Comparison of ENCODE assay signal across 31 mouse cellular contexts in genomic region chr5:36192677-36193076, GRCm38 (mm10). TPM values are rescaled to one million over a fixed set of nuclear protein-coding genes. Genes with fewer than 3 reads are reported as not detected.
A peak's percentile ranks its signal among the peaks of the same experiment; 100 is the strongest.
DNase-seq lines count a peak whose midpoint lies in the region; ATAC-seq and TF ChIP-seq lines count a peak whose summit lies in the region.
"Had no signal": no experiment of that assay in that cellular context is flagged by ENCODE, and none has a peak within 500 bp of the region (broad histone marks: within the 10 kb centered on the region; RNA-seq: fewer than 3 reads in every experiment).

No protein-coding gene starts in this region.

- peak; percentile 34 for DNase-seq in gastrocnemius, adult 18-20 months (ENCODE audit: low spot score)
- DNase-seq in gastrocnemius, postnatal 4 days (ENCODE audit: low spot score in 2 of 2): no peak
- no peak for DNase-seq in hindbrain, embryonic 10.5 days (ENCODE audit: low spot score)
- peak; percentile 64 for DNase-seq in gastrocnemius, postnatal 25 days
- DNase-seq in thymus, adult 2 months: no peak
- no peak for DNase-seq in left cerebral cortex, adult 8-10 months (ENCODE audit: low spot score in 2 of 2)
- DNase-seq: adrenal gland, adult 2 months; adrenal gland, postnatal 14 days; cerebellum, adult 11 months; cerebellum, adult 2 months; cerebellum, adult 9-11 months; cerebellum, postnatal 25 days; heart, adult 11 months had no signal

- no peak overlapping the region for H3K4me3 ChIP-seq in hindbrain, embryonic 10.5 days
- no peak overlapping the region for H3K4me3 ChIP-seq in hindbrain, embryonic 12.5 days
- no peak overlapping the region for H3K4me3 ChIP-seq in embryonic facial prominence, embryonic 15.5 days (replicated peaks)
- H3K4me3 ChIP-seq in thymus, adult 2 months (ENCODE audit: control insufficient read depth, insufficient read depth, low read length): no peak overlapping the region
- H3K4me3 ChIP-seq: embryonic facial prominence, embryonic 13.5 days; forebrain, embryonic 12.5 days; hindbrain, embryonic 15.5 days had no signal

- 79% methylated on average over 2 of the region's 2 CpGs for WGBS in hindbrain, embryonic 10.5 days
- 74% methylated on average over 2 of the region's 2 CpGs for WGBS in hindbrain, embryonic 12.5 days
- 70% methylated on average over 2 of the region's 2 CpGs for WGBS in embryonic facial prominence, embryonic 15.5 days
- WGBS in thymus, adult 2 months: 93% methylated on average over 2 of the region's 2 CpGs

- no peak for ATAC-seq in hindbrain, embryonic 12.5 days (ENCODE audit: low FRiP score)
- no peak for ATAC-seq in embryonic facial prominence, embryonic 15.5 days (ENCODE audit: insufficient number of reproducible peaks, low FRiP score, low TSS enrichment, low read depth)
- ATAC-seq: CD4-positive, CD25-positive, alpha-beta regulatory T cell, adult 4 months; forebrain, embryonic 16.5 days; intestine, postnatal 0 days had no signal

- H3K27me3 ChIP-seq in hindbrain, embryonic 10.5 days (ENCODE audit: insufficient read depth, poor library complexity, severe bottlenecking): no peaks in the 10 kb centered on the region
- H3K27me3 ChIP-seq in hindbrain, embryonic 12.5 days: no peaks in the 10 kb centered on the region
- no peaks in the 10 kb centered on the region for H3K27me3 ChIP-seq in embryonic facial prominence, embryonic 15.5 days
- no peaks in the 10 kb centered on the region for H3K27me3 ChIP-seq in thymus, adult 2 months (ENCODE audit: control insufficient read depth, insufficient read depth, low read length)
- H3K27me3 ChIP-seq: embryonic facial prominence, embryonic 13.5 days; forebrain, embryonic 12.5 days; hindbrain, embryonic 15.5 days had no signal

- H3K36me3 ChIP-seq in hindbrain, embryonic 10.5 days: no peaks in the 10 kb centered on the region
- no peaks in the 10 kb centered on the region for H3K36me3 ChIP-seq in hindbrain, embryonic 12.5 days
- H3K36me3 ChIP-seq in embryonic facial prominence, embryonic 15.5 days: no peaks in the 10 kb centered on the region
- no peaks in the 10 kb centered on the region for H3K36me3 ChIP-seq in thymus, adult 2 months (ENCODE audit: control insufficient read depth, insufficient read depth, low read length)
- H3K36me3 ChIP-seq: embryonic facial prominence, embryonic 13.5 days; forebrain, embryonic 12.5 days; hindbrain, embryonic 15.5 days had no signal

- H3K9ac ChIP-seq in hindbrain, embryonic 12.5 days: no peak overlapping the region
- H3K9ac ChIP-seq in embryonic facial prominence, embryonic 15.5 days: no peak overlapping the region
- H3K9ac ChIP-seq: embryonic facial prominence, embryonic 13.5 days; forebrain, embryonic 12.5 days; hindbrain, embryonic 15.5 days had no signal

- no peak overlapping the region for H3K4me2 ChIP-seq in hindbrain, embryonic 12.5 days (replicated peaks)
- no peak overlapping the region for H3K4me2 ChIP-seq in embryonic facial prominence, embryonic 15.5 days (replicated peaks)
- H3K4me2 ChIP-seq: embryonic facial prominence, embryonic 13.5 days; forebrain, embryonic 12.5 days; heart, embryonic 11.5 days; hindbrain, embryonic 15.5 days had no signal

- no peaks in the 10 kb centered on the region for H3K9me3 ChIP-seq in hindbrain, embryonic 10.5 days
- H3K9me3 ChIP-seq in hindbrain, embryonic 12.5 days (replicated peaks): no peaks in the 10 kb centered on the region
- H3K9me3 ChIP-seq in embryonic facial prominence, embryonic 15.5 days (replicated peaks): no peaks in the 10 kb centered on the region
- H3K9me3 ChIP-seq: embryonic facial prominence, embryonic 13.5 days; forebrain, embryonic 12.5 days; hindbrain, embryonic 15.5 days had no signal

- H3K4me1 ChIP-seq in hindbrain, embryonic 10.5 days (replicated peaks): peaks cover 41% of the 10 kb centered on the region
- peaks cover 20% of the 10 kb centered on the region for H3K4me1 ChIP-seq in hindbrain, embryonic 12.5 days
- peaks cover 17% of the 10 kb centered on the region; the same call in 1 of the 2 replicates for H3K4me1 ChIP-seq in embryonic facial prominence, embryonic 15.5 days
- no peaks in the 10 kb centered on the region for H3K4me1 ChIP-seq in thymus, adult 2 months (replicated peaks; ENCODE audit: control insufficient read depth, insufficient read depth, low read length)

- TF ChIP-seq POLR2A in thymus, adult 2 months (IDR thresholded peaks at IDR 0.05; ENCODE audit: control insufficient read depth, extremely low read depth, insufficient read depth, low read length, poor library complexity): no peak

- peak overlapping the region; percentile 50; the same call in 1 of the 2 replicates for H3K27ac ChIP-seq in hindbrain, embryonic 10.5 days
- no peak overlapping the region for H3K27ac ChIP-seq in hindbrain, embryonic 12.5 days
- 0 out of 2 replicates have a peak overlapping the region, but pooled peaks have one; percentile 2 for H3K27ac ChIP-seq in embryonic facial prominence, embryonic 15.5 days (replicated peaks)
- no peak overlapping the region for H3K27ac ChIP-seq in thymus, adult 2 months (ENCODE audit: control insufficient read depth, insufficient read depth, low read length)
- H3K27ac ChIP-seq: embryonic facial prominence, embryonic 13.5 days; forebrain, embryonic 12.5 days; hindbrain, embryonic 15.5 days had no signal

- TF ChIP-seq CTCF in thymus, adult 2 months (IDR thresholded peaks at IDR 0.05; ENCODE audit: borderline replicate concordance, control insufficient read depth, extremely low read depth, insufficient read depth, low read length, poor library complexity): no peak

RNA-seq across cellular contexts. Expression of gene Psapl1, which starts 11.1 kb away (rescaled TPM):
- total RNA-seq in gastrocnemius, adult 18-20 months (2021): under 1 TPM in 1 of 2 experiments, not detected in 1; 0.09 TPM
- under 1 TPM in 1 of 2 experiments, not detected in 1; 0.13 TPM for total RNA-seq in gastrocnemius, postnatal 4 days (2021)
- polyA plus RNA-seq in hindbrain, embryonic 10.5 days (2016; fragmentation: Nextera tagmentation; extraction: Ambion mirVana): not detected in 2 replicates
- 0.08 TPM in 1 of 2 replicates, not detected in the other for polyA plus RNA-seq in hindbrain, embryonic 12.5 days (2016; fragmentation: Nextera tagmentation; extraction: Ambion mirVana)
- 58.3 and 61.4 TPM in 2 replicates for polyA plus RNA-seq in embryonic facial prominence, embryonic 15.5 days (2015; fragmentation: Nextera tagmentation; extraction: Ambion mirVana)
- total RNA-seq in gastrocnemius, postnatal 25 days (2021): not detected
- 1.2 and 2.1 TPM in 2 replicates for polyA plus RNA-seq in thymus, adult 2 months (2012; rRNA removed)
- total RNA-seq in left cerebral cortex, adult 8-10 months (2022): not detected
- total RNA-seq: adrenal gland, adult 2 months; adrenal gland, postnatal 14 days; adrenal gland, postnatal 4 days; common myeloid progenitor, adult 5-6 weeks; gastrocnemius, postnatal 36 days; heart, adult 8-10 months; heart, postnatal 25 days; MEL had no signal
- polyA plus RNA-seq: adrenal gland, adult 2 months; CD4-positive, CD25-positive, alpha-beta regulatory T cell, adult 4 months; cerebellum, adult 2 months; heart, embryonic 14.5 days; heart, postnatal 0 days; hindbrain, embryonic 11.5 days; hindbrain, embryonic 15.5 days had no signal

Comparison
In these comparisons a context has a peak if more than half of its experiments do, and no peak if none do; other contexts are left out.
1. DNase-seq: peak in gastrocnemius, adult 18-20 months (single experiment) and gastrocnemius, postnatal 25 days (single experiment); none in gastrocnemius, postnatal 4 days (0 of 2), hindbrain, embryonic 10.5 days (single experiment), thymus, adult 2 months (single experiment) and left cerebral cortex, adult 8-10 months (0 of 2).
2. H3K27ac ChIP-seq: peak in hindbrain, embryonic 10.5 days (single experiment) and embryonic facial prominence, embryonic 15.5 days (single experiment); none in hindbrain, embryonic 12.5 days (single experiment) and thymus, adult 2 months (single experiment).